Mouse (Mus musculus): Measurements from ENCODE around the gene 1700016D06Rik. TPM values are rescaled to one million over a fixed set of nuclear protein-coding genes. Genes with fewer than 3 reads are reported as not detected.

The 1700016D06Rik gene
- total and polyA plus RNA-seq, 3 experiments: not detected

DNA sequence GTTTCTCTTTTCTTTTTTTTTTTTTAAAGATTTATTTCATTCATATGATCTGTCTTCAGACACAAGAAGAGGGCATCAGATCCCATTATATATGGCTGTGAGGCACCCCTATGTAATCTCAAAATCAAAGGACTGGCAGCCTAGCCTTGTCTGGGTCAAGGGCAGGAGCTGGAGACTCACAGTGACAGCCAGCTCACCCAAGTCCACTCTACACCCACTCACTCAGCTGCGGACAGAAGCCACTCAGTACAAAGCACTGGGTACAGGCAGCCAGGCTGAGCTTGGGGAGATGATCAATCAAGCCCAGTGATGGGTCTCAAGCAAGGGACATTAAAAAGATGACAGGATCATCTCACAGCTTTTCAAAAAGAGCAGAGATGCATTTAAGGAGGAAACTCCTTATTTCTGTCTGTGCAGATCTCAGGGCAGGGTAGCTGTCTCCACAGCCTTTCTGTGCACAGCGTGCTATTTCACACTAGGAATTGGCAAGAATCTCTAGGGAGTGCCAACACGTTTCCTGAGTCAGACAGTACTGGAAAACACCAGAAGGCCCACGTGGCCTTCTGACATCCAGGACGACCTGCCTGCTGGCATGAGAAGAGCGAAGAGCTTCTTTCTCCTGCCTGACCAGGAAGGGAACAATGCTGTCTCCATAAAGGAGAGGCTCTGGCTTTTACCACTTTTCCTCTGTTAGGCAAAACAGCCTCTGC lies 86.6 kb downstream of the 1700016D06Rik start:
- no peaks in the 10 kb centered on the region for H3K79me2 ChIP-seq (replicated peaks; ENCODE audit: control insufficient read depth, extremely low read depth, insufficient read depth, poor library complexity, severe bottlenecking)
- in situ Hi-C loops (cut with MboI; ENCODE audit: low pct_ligation_motif_present, low pct_unique_long_range_greater_than_20kb, low sequenced_read_pairs) (loop anchor here (10.0 to 25.0 kb wide), 3 partner anchors 91 to 159 kb away; partner anchors contain the start of gene 1700016D06Rik), dilution Hi-C loops (cut with MboI; ENCODE audit: extremely low pct_ligation_motif_present, extremely low pct_unique_long_range_greater_than_20kb, low sequenced_read_pairs) (no loop called here)
- no peak for TF ChIP-seq EP300 (IDR thresholded peaks at IDR 0.05; ENCODE audit: low read length)
- no peak for TF ChIP-seq SIN3A (IDR thresholded peaks at IDR 0.05; ENCODE audit: low read length)
- TF ChIP-seq JUN (IDR thresholded peaks at IDR 0.05; ENCODE audit: insufficient read depth, low read depth, low read length): no peak
- TF ChIP-seq CHD2 (IDR thresholded peaks at IDR 0.05; ENCODE audit: low read length): no peak
- TF ChIP-seq SMC3 (IDR thresholded peaks at IDR 0.05; ENCODE audit: low read depth, low read length): no peak
- TF ChIP-seq UBTF (IDR thresholded peaks at IDR 0.05; ENCODE audit: low read depth, low read length): no peak
- no peak for TF ChIP-seq MEF2A (IDR thresholded peaks at IDR 0.05; ENCODE audit: borderline replicate concordance, low read depth, low read length)
- TF ChIP-seq USF1 (IDR thresholded peaks at IDR 0.05; ENCODE audit: low read depth, low read length): no peak
- no peak for TF ChIP-seq JUND (conservative IDR thresholded peaks at IDR 0.05; ENCODE audit: low read depth, low read length)
- H3K4me1 ChIP-seq (ENCODE audit: control insufficient read depth in 1 of 2, insufficient read depth in 2 of 2): no peaks in the 10 kb centered on the region; a peak in 1 of 4 replicates
- H3K4me2 ChIP-seq (ENCODE audit: insufficient read depth, low read depth, poor library complexity, severe bottlenecking): no peak overlapping the region
- H3K27me3 ChIP-seq (replicated peaks): no peaks in the 10 kb centered on the region
- H3K9me3 ChIP-seq (replicated peaks; ENCODE audit: low read length): no peaks in the 10 kb centered on the region
- no peak for DNase-seq (ENCODE audit: extremely low read depth)
- no peak overlapping the region for H3K9ac ChIP-seq (ENCODE audit: insufficient read depth, low read depth)
- H3K4me3 ChIP-seq (replicated peaks in 1 of 3; ENCODE audit: low read depth in 2 of 3, low read length in 2 of 3, poor library complexity in 1 of 3): no peak overlapping the region
- peaks cover 67 to 91% of the 10 kb centered on the region in 2 experiments for H3K36me3 ChIP-seq (replicated peaks in 1 of 2; ENCODE audit: control insufficient read depth in 1 of 2, insufficient read depth in 1 of 2, low read length in 1 of 2)
- H3K27ac ChIP-seq (ENCODE audit: insufficient read depth, low read depth): no peak overlapping the region

DNA sequence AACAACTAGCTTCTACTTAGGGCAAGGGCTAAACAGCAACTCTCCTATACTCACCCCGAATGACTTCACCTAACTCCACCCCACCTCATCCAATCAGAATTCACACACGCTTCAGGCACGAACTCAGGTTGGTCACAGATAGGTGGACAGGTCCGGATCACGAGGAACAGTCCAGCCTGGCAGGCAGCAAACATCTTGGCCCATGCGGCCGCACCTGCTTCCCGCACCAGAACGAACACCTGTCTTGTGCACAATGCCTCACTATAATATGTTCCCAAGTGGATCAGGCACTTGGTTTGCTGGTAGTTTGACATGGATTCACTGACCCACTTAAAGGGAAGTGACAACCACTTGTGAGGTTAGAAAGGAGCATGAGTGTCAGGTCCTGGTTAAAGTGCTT lies 92.0 kb downstream of the 1700016D06Rik start:
- dilution Hi-C loops (cut with MboI; ENCODE audit: extremely low pct_ligation_motif_present, extremely low pct_unique_long_range_greater_than_20kb, low sequenced_read_pairs): no loop called here
- TF ChIP-seq CHD1 (IDR thresholded peaks at IDR 0.05; ENCODE audit: low read depth, low read length): no peak
- TF ChIP-seq HCFC1 (IDR thresholded peaks at IDR 0.05; ENCODE audit: low read depth, low read length): no peak
- TF ChIP-seq PAX5 (IDR thresholded peaks at IDR 0.05; ENCODE audit: low read length): no peak
- no peak for TF ChIP-seq RAD21 (IDR thresholded peaks at IDR 0.05; ENCODE audit: low read depth, low read length)
- TF ChIP-seq E2F4 (IDR thresholded peaks at IDR 0.05; ENCODE audit: insufficient replicate concordance, low read depth, low read length): no peak
- TF ChIP-seq MAX (IDR thresholded peaks at IDR 0.05; ENCODE audit: low read length): no peak
- TF ChIP-seq ZMIZ1 (IDR thresholded peaks at IDR 0.05; ENCODE audit: low read depth, low read length): no peak
- TF ChIP-seq NRF1 (IDR thresholded peaks at IDR 0.05; ENCODE audit: low read depth, low read length): no peak
- TF ChIP-seq IRF4 (IDR thresholded peaks at IDR 0.05; ENCODE audit: low read depth, low read length): no peak
- TF ChIP-seq ELF1 (IDR thresholded peaks at IDR 0.05; ENCODE audit: low read depth, low read length): no peak
- TF ChIP-seq MAZ (IDR thresholded peaks at IDR 0.05; ENCODE audit: low read depth, low read length): no peak
- TF ChIP-seq ZKSCAN1 (IDR thresholded peaks at IDR 0.05; ENCODE audit: borderline replicate concordance, low read depth, low read length): no peak
- TF ChIP-seq TBP (conservative IDR thresholded peaks at IDR 0.05; ENCODE audit: low read depth, low read length): no peak
- no peak for TF ChIP-seq SMC3 (IDR thresholded peaks at IDR 0.05; ENCODE audit: low read depth, low read length)
- TF ChIP-seq ZC3H11A (IDR thresholded peaks at IDR 0.05; ENCODE audit: low read depth, low read length): no peak
- H3K27ac ChIP-seq (ENCODE audit: insufficient read depth, low read depth): no peak overlapping the region
- no peak overlapping the region for H3K4me3 ChIP-seq (replicated peaks in 1 of 3; ENCODE audit: low read depth in 2 of 3, low read length in 2 of 3, poor library complexity in 1 of 3)
- H3K27me3 ChIP-seq (replicated peaks): no peaks in the 10 kb centered on the region
- peaks cover 2 to 5% of the 10 kb centered on the region in 2 experiments; a peak in 3 of 4 replicates for H3K4me1 ChIP-seq (ENCODE audit: control insufficient read depth in 1 of 2, insufficient read depth in 2 of 2)
- H3K9me3 ChIP-seq (replicated peaks; ENCODE audit: low read length): peaks cover 6% of the 10 kb centered on the region
- H3K79me2 ChIP-seq (replicated peaks; ENCODE audit: control insufficient read depth, extremely low read depth, insufficient read depth, poor library complexity, severe bottlenecking): no peaks in the 10 kb centered on the region
- no peak overlapping the region for H3K4me2 ChIP-seq (ENCODE audit: insufficient read depth, low read depth, poor library complexity, severe bottlenecking)
- H3K36me3 ChIP-seq (replicated peaks in 1 of 2; ENCODE audit: control insufficient read depth in 1 of 2, insufficient read depth in 1 of 2, low read length in 1 of 2): peaks cover 40 to 55% of the 10 kb centered on the region in 2 experiments
- no peak for DNase-seq (ENCODE audit: extremely low read depth)
- H3K9ac ChIP-seq (ENCODE audit: insufficient read depth, low read depth): no peak overlapping the region
- in situ Hi-C loops (cut with MboI; ENCODE audit: low pct_ligation_motif_present, low pct_unique_long_range_greater_than_20kb, low sequenced_read_pairs): loop anchor here (25.0 kb wide), 1 partner anchor 97 kb away; no protein-coding TSS in a partner anchor
